Comparison of ENCODE assay signal across 8 mouse cellular contexts in genomic region chr7:30958109-30958865, GRCm38 (mm10). TPM values are rescaled to one million over a fixed set of nuclear protein-coding genes. Genes with fewer than 3 reads are reported as not detected.
DNase-seq lines count a peak whose midpoint lies in the region; ATAC-seq and TF ChIP-seq lines count a peak whose summit lies in the region.

No protein-coding gene starts in this region.

- peak; percentile 51 for DNase-seq in cerebellum, adult 11 months
- no peak for DNase-seq in cerebellum, adult 8-10 months
- peak; percentile 27 for DNase-seq in thymus, adult 2 months
- DNase-seq in thymus, postnatal 25 days, result no peak
- DNase-seq in T-cell, adult 2 months (ENCODE audit: low spot score), result no peak
- DNase-seq in ovary, postnatal 36 days (ENCODE audit: low spot score), result no peak

- no peaks in the 10 kb centered on the region for H3K9me3 ChIP-seq in kidney, embryonic 16.5 days (ENCODE audit: low read length)
- no peaks in the 10 kb centered on the region for H3K9me3 ChIP-seq in neural tube, embryonic 14.5 days (ENCODE audit: control insufficient read depth, low read length)

- peaks cover 18% of the 10 kb centered on the region for H3K36me3 ChIP-seq in thymus, adult 2 months (ENCODE audit: control insufficient read depth, insufficient read depth, low read length)
- peaks cover 24% of the 10 kb centered on the region for H3K36me3 ChIP-seq in kidney, embryonic 16.5 days (ENCODE audit: insufficient read depth, low read length)
- peaks cover 6% of the 10 kb centered on the region for H3K36me3 ChIP-seq in neural tube, embryonic 14.5 days (ENCODE audit: control insufficient read depth, insufficient read depth, low read length)

- no peak for TF ChIP-seq CTCF in thymus, adult 2 months (IDR thresholded peaks at IDR 0.05; ENCODE audit: borderline replicate concordance, control insufficient read depth, extremely low read depth, insufficient read depth, low read length, poor library complexity)

- H3K4me2 ChIP-seq in kidney, embryonic 16.5 days (replicated peaks; ENCODE audit: low read depth, low read length), result peak overlapping the region; percentile 84
- peak overlapping the region; percentile 65 for H3K4me2 ChIP-seq in neural tube, embryonic 14.5 days (ENCODE audit: low read depth, low read length)

- H3K4me3 ChIP-seq in thymus, adult 2 months (ENCODE audit: control insufficient read depth, insufficient read depth, low read length), result peak overlapping the region; percentile 70
- H3K4me3 ChIP-seq in kidney, embryonic 16.5 days (ENCODE audit: low read length), result peak overlapping the region; percentile 74
- H3K4me3 ChIP-seq in neural tube, embryonic 14.5 days (ENCODE audit: low read depth, low read length), result peak overlapping the region; percentile 82

- no peak overlapping the region for H3K27ac ChIP-seq in thymus, adult 2 months (ENCODE audit: control insufficient read depth, insufficient read depth, low read length)
- peak overlapping the region; percentile 98 for H3K27ac ChIP-seq in kidney, embryonic 16.5 days (ENCODE audit: low read length)
- H3K27ac ChIP-seq in neural tube, embryonic 14.5 days (ENCODE audit: low read depth, low read length), result peak overlapping the region; percentile 98; the same call in 1 of the 2 replicates

- peak overlapping the region; percentile 93 for H3K9ac ChIP-seq in kidney, embryonic 16.5 days (replicated peaks; ENCODE audit: low read length)
- peak overlapping the region; percentile 99; the same call in 1 of the 2 replicates for H3K9ac ChIP-seq in neural tube, embryonic 14.5 days (replicated peaks; ENCODE audit: low read depth, low read length)

- H3K4me1 ChIP-seq in thymus, adult 2 months (replicated peaks; ENCODE audit: control insufficient read depth, insufficient read depth, low read length), result peaks cover 12% of the 10 kb centered on the region
- H3K4me1 ChIP-seq in kidney, embryonic 16.5 days (ENCODE audit: insufficient read depth, low read length), result peaks cover 22% of the 10 kb centered on the region
- H3K4me1 ChIP-seq in neural tube, embryonic 14.5 days (ENCODE audit: control insufficient read depth, insufficient read depth, low read length), result peaks cover 13% of the 10 kb centered on the region

- H3K27me3 ChIP-seq in thymus, adult 2 months (ENCODE audit: control insufficient read depth, insufficient read depth, low read length), result no peaks in the 10 kb centered on the region
- H3K27me3 ChIP-seq in kidney, embryonic 16.5 days (ENCODE audit: insufficient read depth, low read length), result no peaks in the 10 kb centered on the region
- H3K27me3 ChIP-seq in neural tube, embryonic 14.5 days (ENCODE audit: control insufficient read depth, insufficient read depth, low read length), result no peaks in the 10 kb centered on the region

- no peak for TF ChIP-seq POLR2A in thymus, adult 2 months (IDR thresholded peaks at IDR 0.05; ENCODE audit: control insufficient read depth, extremely low read depth, insufficient read depth, low read length, poor library complexity)

- no peak for ATAC-seq in kidney, embryonic 16.5 days (ENCODE audit: low FRiP score, low TSS enrichment)
- ATAC-seq in neural tube, embryonic 14.5 days (ENCODE audit: low read depth), result no peak

- 89% methylated on average over 28 of the region's 28 CpGs for WGBS in thymus, adult 2 months
- 69% methylated on average over 28 of the region's 28 CpGs for WGBS in kidney, embryonic 16.5 days
- 71% methylated on average over 28 of the region's 28 CpGs for WGBS in neural tube, embryonic 14.5 days

RNA-seq across cellular contexts. Expression of gene Usf2, which starts 1.7 kb away (rescaled TPM):
- 288 and 342 TPM in 2 replicates for polyA plus RNA-seq in thymus, adult 2 months (2012; rRNA removed)
- polyA plus RNA-seq in kidney, embryonic 16.5 days (2015; fragmentation: Nextera tagmentation; extraction: Ambion mirVana), result 19.8 and 25.3 TPM in 2 replicates
- polyA plus RNA-seq in neural tube, embryonic 14.5 days (2014; fragmentation: Nextera tagmentation; extraction: Ambion mirVana), result 28.2 and 28.9 TPM in 2 replicates

RNA-seq across cellular contexts. Expression of gene Hamp, which starts 14.5 kb away (rescaled TPM):
- 23.6 and 33.1 TPM in 2 replicates for polyA plus RNA-seq in thymus, adult 2 months (2012; rRNA removed)
- polyA plus RNA-seq in kidney, embryonic 16.5 days (2015; fragmentation: Nextera tagmentation; extraction: Ambion mirVana), result not detected in 2 replicates
- not detected in 2 replicates for polyA plus RNA-seq in neural tube, embryonic 14.5 days (2014; fragmentation: Nextera tagmentation; extraction: Ambion mirVana)

RNA-seq across cellular contexts. Expression of gene Lsr, which starts 15.0 kb away (rescaled TPM):
- polyA plus RNA-seq in thymus, adult 2 months (2012; rRNA removed), result 27.6 and 34.6 TPM in 2 replicates
- 72.5 and 73.5 TPM in 2 replicates for polyA plus RNA-seq in kidney, embryonic 16.5 days (2015; fragmentation: Nextera tagmentation; extraction: Ambion mirVana)
- 10.2 and 15.3 TPM in 2 replicates for polyA plus RNA-seq in neural tube, embryonic 14.5 days (2014; fragmentation: Nextera tagmentation; extraction: Ambion mirVana)

RNA-seq across cellular contexts. Expression of gene Fam187b, which starts 15.3 kb away (rescaled TPM):
- 1.00 and 1.2 TPM in 2 replicates for polyA plus RNA-seq in thymus, adult 2 months (2012; rRNA removed)
- 8.0 and 9.0 TPM in 2 replicates for polyA plus RNA-seq in kidney, embryonic 16.5 days (2015; fragmentation: Nextera tagmentation; extraction: Ambion mirVana)
- polyA plus RNA-seq in neural tube, embryonic 14.5 days (2014; fragmentation: Nextera tagmentation; extraction: Ambion mirVana), result 0.40 and 0.44 TPM in 2 replicates

RNA-seq across cellular contexts. Expression of gene Hamp2, which starts 33.8 kb away (rescaled TPM):
- 2.2 and 12.5 TPM in 2 replicates for polyA plus RNA-seq in thymus, adult 2 months (2012; rRNA removed)
- polyA plus RNA-seq in kidney, embryonic 16.5 days (2015; fragmentation: Nextera tagmentation; extraction: Ambion mirVana), result not detected in 2 replicates
- polyA plus RNA-seq in neural tube, embryonic 14.5 days (2014; fragmentation: Nextera tagmentation; extraction: Ambion mirVana), result not detected in 2 replicates

Comparison
In these comparisons a context has a peak if more than half of its experiments do, and no peak if none do; other contexts are left out.
1. DNase-seq: peak in cerebellum, adult 11 months (single experiment) and thymus, adult 2 months (single experiment); none in cerebellum, adult 8-10 months (single experiment), thymus, postnatal 25 days (single experiment), T-cell, adult 2 months (single experiment) and ovary, postnatal 36 days (single experiment).
2. RNA of gene Hamp, which starts 14.5 kb away (polyA plus RNA-seq): 23.6 to 33.1 TPM in thymus, adult 2 months; not detected in kidney, embryonic 16.5 days and not detected in neural tube, embryonic 14.5 days; every median in the first group is over 10 times any median in the second.
3. Peak in every context shown above with its lines, with median percentiles within 50 percentile points of each other: H3K4me3 ChIP-seq.